Mouse (Mus musculus): ENCODE data around the gene Igdcc3.
A peak's percentile ranks its signal among the peaks of the same experiment; 100 is the strongest.

Gene Igdcc3

DNA sequence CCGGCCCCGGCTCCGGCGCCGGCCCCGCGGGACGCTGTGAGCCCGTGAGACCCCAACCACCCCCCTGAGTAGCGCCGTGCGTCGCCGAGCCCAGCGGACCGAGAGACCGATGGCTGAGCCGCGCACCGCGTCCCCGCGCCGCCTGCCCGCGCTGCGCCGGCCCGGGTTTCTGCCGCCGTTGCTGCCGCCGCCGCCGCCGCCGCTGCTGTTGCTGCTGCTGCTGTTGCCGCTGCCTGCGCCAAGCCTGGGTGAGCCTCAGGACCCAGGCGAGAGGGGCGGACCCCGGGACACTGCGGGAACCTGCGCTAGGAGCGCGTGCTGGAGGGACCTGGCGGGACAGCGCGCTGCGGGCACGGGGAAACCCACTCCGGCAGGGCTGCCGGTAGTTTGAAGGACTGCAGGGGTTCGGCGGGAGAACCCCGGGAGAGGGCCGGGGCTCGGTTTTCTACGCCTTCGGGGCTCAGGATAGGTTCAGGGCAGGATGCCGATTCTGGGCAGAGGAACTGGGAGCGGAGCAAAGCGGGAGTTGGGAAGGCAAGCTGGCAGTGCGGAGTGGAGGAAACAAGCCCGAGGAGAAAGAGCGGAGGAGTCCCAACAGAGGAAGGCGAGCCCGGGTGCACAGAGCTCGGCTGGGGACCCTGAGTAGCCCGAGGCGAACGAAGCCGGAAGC is 452 bp downstream of the Igdcc3 start:
- peak in 1 of 2 experiments; percentile 29 for DNase-seq

- no peak for DNase-seq
These were observed 958 bp downstream of the Igdcc3 start for GRCm38 (mm10) chr9:65141976-65142318.

GRCm38 (mm10) chr9:65142399-65142798 is 1.4 kb downstream of the Igdcc3 start:
- no peak for DNase-seq

DNA sequence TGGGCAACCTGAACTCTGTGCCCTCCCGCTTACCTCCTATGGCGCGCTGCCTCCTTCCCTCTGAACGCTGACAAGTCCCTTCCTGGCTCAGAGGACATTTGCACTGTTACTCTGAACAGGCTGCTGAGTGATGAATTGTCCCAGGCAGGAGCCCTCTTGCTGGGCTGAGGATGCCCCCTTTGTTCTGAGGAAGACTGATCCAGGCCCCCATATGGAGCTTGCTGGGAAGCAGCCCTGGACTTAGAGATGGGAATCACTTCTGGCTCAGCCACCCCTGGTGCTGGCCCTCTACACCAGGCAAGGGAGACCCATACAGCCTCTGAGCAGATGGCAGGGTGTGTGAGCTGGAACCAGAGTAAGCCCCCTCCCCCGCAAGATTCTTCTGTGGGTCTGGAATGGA is 5.0 kb downstream of the Igdcc3 start:
- no peak for DNase-seq

GRCm38 (mm10) chr9:65148507-65148906 is 7.5 kb downstream of the Igdcc3 start:
- no peak for DNase-seq

DNA sequence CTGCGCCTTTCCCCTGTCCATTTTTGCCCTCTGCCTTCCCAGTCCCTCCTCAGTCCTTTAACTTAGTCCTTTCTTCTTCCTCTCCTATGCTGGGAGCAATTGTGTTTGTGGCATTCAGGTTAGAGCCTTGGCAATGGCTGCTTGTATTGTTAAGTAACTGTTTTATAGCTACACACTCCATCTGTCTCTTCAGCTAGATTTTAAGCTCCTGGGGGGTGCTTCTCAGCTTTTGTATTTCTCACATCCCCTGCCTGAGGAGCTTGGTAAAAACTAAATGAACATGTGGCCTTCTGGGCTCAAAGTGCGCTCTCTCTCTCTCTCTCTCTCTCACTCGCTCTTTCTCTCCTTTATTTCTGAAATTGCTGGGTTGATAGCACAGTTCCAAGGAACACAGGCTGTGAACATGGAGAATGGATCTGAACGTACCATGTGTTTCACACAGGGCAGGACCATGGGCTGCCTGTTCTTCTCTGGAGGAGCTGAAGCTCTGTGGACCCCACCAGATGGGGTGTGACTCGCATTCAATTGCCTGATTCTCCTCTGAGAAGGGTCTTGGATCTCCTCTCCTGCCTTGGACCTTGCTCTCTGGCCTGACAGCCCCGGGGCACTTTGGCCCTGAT is 11.8 kb downstream of the Igdcc3 start:
- DNase-seq = no peak

GRCm38 (mm10) chr9:65153331-65153711 is 12.3 kb downstream of the Igdcc3 start:
- no peak for DNase-seq

DNA sequence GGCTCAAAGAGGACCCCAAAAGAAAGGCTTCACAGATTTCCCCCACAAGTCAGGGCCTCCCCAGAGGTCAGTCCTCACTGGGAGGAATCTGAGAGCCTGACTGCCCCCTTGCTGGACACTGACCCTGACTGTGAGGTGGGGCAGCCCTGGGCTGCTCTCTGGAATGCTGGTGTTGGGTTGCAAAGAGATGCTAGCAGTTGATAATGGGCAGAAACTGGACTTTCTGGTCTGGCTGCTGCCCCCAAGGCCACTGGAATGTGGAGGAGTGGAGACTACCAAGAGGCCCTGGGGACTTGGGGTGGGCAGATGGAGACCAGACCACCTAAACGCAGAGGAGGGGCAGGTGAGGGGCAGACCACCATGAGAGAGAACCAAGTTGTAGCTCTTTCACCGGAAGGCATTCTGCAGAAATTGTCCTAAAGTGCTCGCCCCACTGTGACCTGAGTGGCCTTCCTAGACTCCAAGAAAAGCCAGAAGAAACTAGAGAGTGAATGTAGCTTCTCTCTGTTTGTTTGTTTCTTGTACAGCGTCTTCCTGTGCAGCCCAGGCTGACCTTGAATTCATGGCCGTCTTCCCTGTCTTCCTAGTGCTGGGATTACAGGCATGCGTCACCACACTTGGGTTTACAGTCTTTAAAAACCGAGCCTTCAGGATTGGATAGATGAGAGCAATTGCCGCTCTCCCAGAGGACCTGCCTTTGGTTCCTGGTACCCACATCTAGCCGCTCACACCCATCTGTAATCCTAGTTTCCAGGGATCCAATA is 13.9 kb downstream of the Igdcc3 start:
- DNase-seq = no peak

DNA sequence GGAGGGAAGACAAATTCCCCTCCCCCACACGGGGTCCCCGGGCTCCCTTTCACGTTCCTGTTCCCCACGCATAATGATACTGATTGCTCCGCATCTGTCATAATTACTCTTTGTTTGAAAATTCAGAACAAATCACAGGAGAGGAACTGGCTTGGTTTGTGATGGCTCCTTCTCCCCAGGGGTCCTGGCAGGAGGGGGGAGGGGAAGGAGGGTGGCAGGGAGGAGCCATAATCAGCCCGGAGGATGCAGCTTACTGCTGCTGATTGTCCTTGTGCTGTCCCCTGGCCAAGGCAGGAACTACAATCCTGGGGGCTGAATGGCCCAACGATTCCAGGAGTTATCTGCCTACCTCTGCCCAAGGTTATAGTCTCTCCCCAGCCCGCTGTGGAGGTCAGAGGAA is 15.6 kb downstream of the Igdcc3 start:
- DNase-seq = no peak

GRCm38 (mm10) chr9:65157631-65158030 is 16.6 kb downstream of the Igdcc3 start:
- DNase-seq = no peak

- no peak for DNase-seq
These were observed 20.2 kb downstream of the Igdcc3 start for GRCm38 (mm10) chr9:65161188-65161587.

DNA sequence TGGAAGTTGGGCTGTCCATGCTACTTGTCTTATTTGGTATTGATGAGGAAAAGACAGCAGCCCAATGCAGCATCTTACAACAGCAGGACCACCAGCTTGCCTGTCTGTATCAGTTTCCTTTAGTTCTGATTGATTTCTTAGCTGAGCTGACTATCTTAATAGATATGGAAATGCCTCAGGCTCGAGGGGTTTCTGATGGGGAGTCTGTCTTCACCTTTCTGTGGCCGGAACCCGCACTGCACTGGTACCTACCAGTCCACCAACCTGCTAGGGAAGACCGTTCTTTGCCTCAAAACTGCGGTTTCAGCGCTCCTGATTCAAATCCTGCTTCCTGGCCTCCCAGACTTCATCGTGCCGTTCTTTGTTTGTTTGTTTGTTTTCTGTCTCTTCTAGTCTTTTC is 20.9 kb downstream of the Igdcc3 start:
- no peak for DNase-seq

DNA sequence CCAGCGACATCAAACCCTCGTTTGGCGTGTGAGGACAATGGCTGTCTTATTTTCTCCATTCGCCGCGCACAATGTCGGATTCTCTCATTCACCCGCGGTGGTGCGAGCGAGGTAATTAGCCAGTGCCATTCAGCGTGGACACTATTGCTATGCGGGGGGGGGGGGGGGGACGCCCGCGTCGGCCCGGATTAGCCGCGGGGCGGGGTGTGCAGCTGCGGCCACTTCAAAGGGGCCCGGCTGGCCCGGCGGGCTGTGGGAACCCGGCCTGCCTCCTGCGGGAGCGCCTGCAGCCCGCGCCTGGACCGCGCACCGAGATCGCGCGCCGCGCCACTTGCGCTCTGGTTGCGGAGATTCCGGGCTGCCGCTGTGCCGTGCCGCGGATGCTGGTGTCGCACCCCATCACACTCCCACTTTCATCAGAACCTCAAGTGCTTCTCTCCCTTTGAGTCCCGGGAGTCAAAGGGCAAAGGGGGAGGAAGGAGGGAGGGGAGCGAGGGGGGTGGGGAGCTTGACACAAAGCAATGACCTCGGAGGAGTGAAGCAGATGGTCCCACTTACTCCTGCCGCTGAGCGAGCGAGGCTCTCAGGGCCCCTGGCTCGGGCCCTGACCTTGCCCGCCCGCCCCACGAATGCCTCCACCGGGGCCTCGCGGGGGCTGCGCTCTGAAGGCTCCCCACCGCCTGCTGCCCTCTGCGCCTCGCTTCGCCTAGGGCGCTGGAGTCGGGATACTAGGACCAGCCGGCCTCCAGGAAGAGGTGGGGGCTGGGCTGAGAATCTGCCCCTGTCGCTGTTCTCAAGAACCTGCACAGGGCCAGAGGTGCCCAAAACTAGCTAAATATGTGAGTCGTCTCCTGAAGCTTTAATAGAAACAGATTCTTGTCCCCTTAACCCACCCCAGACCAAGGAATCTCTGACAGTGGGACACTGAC is 22.0 kb downstream of the Igdcc3 start:
- DNase-seq = peak in 1 of 2 experiments; percentile 28

GRCm38 (mm10) chr9:65164870-65165269 is 23.9 kb downstream of the Igdcc3 start:
- no peak for DNase-seq

GRCm38 (mm10) chr9:65166386-65166785 is 25.4 kb downstream of the Igdcc3 start:
- DNase-seq = no peak

GRCm38 (mm10) chr9:65168534-65168933 is 27.5 kb downstream of the Igdcc3 start:
- no peak for DNase-seq

DNA sequence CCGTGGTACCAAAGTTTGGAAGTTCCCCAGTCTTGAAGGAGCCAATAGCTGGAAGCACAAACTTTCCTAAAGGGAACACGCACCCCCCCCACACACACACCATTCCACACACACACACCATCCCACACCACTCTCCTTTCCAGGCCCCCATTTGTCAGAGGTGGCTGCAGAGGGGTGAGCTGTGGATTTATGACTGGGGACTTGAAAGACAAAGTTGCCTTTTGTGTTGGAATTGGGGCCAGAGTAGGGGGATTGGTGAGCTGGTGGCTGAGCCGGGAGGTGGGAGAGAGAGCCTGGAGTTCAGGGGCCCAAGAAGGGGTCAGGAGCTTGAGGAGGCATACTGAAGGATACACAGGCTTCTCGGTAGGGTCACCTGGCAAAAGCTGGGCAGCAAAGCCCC is 28.0 kb downstream of the Igdcc3 start:
- no peak for DNase-seq

- no peak for DNase-seq
These were observed 31.7 kb downstream of the Igdcc3 start for GRCm38 (mm10) chr9:65172654-65173053.

- DNase-seq = no peak
These were observed 34.4 kb downstream of the Igdcc3 start for GRCm38 (mm10) chr9:65175234-65175938.

- DNase-seq = no peak
These were observed 35.2 kb downstream of the Igdcc3 start for GRCm38 (mm10) chr9:65175939-65176871.

GRCm38 (mm10) chr9:65177497-65177896 is 36.5 kb downstream of the Igdcc3 start:
- no peak for DNase-seq

All from cerebellum, adult 18-20 months (tissue).